Mouse (Mus musculus) v-Abl transformed pro-B cells (cell line): Measurements from ENCODE around the gene Camk1g.

Experiments
- in situ Hi-C, 2 experiments: fragments of 400-800 bp; cut with MboI; formaldehyde crosslinking; loops; one replicate each; pipeline ENCODE4 v1.15.1; 2025; ENCODE audit not compliant: unreplicated experiment in 2 of 2

The Camk1g gene

DNA sequence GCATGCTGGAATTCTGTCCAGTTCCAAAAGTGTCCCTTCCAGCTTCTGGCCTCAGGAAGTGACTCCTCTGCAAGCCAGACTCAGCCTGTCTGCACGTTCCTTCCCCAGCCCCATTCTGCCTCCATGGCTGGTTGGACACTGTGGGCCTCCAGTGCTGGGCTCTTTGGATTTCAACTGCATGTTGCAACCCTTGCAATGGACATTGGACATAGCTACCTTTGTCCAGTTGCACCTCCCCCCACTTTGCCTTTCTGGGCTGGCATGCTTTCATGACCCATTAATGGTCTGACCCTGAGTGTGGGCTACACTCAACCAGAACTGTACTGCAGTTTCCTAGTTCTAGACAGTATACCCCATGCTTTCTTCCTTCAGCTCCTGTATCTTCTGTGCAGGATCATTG is 58.5 kb downstream of the Camk1g start:
- in situ Hi-C loops, result no loop called here

GRCm38 (mm10) chr1:193310519-193311085 is 59.5 kb downstream of the Camk1g start:
- in situ Hi-C loops, result no loop called here

DNA sequence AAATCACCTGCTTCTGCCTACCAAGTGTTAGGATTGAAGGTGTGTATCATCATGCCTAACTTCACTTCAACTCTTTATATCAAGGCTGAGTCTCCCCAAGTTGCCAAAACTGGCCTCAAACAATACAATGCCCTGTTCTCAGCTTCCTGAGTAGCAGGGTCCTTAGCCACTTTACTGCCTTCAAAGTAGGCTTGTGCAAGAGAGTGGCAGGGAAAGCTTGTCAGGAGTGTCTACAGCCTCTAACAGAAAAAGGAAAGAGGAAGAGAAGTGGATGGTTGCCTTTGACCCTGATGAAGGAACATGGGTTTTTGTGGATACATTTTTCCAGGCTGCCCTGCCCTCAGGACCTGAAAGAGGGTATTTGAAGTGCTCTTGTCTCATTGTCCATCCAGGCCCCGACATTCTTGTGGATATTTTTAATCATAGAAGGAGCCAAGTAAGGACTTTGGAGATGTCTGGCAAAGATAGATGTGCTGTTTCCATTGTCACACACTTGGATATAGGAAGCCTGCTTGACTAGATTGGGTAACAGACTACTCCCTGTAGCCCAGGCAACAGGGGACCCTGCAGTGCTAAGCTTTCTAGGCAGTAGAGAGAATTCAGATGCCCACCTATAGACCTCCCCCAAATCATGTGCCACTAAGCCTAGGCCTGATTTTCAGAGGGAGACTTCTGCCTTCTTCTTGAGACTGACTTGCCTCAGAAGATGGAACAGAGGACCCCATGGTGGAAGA is 60.1 kb downstream of the Camk1g start:
- in situ Hi-C loops, result loop anchor here in 1 of 2 experiments (5.0 kb wide), 1 partner anchor 43 kb away; no protein-coding TSS in a partner anchor

- in situ Hi-C loops, result loop anchor here in 1 of 2 experiments (5.0 kb wide), 1 partner anchor 40 kb away; no protein-coding TSS in a partner anchor
Observed at GRCm38 (mm10) chr1:193306832-193307231, 63.3 kb downstream of the Camk1g start.

DNA sequence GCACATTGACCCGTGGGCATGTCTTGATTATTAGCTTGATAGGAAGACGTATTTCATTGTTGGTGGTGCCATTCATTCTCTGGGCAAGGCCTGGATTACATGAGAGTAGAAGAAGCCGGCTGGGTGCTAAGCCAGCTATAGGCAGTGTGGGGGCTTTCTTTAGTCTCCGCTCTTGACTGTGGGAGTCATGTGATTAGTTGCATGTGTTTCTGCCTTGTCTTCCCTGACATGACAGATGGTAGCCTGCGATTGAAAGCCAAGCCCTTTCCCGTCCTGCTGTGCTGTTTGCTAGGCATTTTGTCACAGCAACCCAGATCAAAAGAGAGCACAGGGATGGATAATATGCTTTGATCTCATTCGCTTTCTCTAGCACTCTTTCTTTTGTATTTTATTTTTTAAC is 64.7 kb downstream of the Camk1g start:
- in situ Hi-C loops, result loop anchor here in 1 of 2 experiments (5.0 kb wide), 1 partner anchor 38 kb away; no protein-coding TSS in a partner anchor

GRCm38 (mm10) chr1:193303096-193303495 is 67.0 kb downstream of the Camk1g start:
- in situ Hi-C loops, result no loop called here

DNA sequence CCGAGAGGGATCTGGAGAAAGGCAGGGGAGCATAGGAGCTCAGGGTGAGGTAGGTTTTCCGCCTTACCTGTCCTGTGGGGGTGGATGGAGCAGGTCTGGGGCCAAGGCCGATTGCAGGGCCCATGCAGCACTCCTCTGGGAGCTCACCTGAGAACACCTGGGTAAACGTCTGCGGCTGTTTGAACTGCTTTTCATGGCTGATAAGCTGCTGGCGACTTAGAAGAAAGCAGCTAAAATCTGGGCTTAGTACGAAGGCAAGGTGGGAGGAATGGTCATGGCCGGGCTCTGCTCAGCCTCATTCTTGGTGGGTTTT is 68.0 kb downstream of the Camk1g start:
- in situ Hi-C loops, result no loop called here

DNA sequence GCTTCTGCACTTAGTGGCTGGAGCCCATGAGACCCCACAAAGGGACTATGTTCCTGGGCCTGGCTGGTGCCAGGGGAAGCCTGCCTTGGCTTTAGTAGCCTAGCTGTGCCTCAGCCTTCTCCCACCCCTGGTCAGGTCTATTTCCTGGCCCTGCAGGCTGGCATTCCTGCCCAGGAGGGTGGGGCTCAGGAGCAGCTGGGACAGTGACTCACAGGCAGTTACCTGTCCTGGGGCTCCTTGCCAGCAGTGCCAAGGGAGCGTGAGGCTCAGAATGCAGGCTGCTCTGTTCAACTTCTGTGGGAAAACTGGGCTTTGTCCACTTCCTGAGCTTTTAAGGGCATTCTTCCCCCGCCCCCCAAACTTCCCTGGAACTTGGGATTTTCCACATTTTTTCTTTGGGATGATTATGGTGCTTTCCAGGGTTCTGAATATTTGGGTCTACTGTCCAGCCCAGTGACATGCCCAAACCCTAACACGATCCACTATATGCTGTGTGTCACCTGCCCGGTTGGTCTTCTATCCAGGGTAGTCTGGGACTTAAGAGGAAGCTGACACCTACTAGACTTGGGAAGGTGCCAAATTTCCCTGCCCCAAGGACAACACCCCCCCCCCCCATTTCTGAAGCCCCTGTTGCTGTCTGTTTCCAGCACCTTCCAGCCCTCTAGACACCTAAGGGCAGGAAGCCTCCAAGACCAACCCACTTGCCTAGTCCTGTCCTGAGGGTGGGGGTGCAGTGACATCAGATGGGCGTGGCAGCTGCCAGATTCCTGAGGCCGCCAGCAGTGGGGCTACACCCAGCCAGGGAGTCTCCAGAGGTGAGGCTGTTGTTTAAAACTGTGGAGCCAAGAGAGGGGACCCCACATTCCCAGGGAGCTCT is 68.6 kb downstream of the Camk1g start:
- in situ Hi-C loops, result no loop called here

DNA sequence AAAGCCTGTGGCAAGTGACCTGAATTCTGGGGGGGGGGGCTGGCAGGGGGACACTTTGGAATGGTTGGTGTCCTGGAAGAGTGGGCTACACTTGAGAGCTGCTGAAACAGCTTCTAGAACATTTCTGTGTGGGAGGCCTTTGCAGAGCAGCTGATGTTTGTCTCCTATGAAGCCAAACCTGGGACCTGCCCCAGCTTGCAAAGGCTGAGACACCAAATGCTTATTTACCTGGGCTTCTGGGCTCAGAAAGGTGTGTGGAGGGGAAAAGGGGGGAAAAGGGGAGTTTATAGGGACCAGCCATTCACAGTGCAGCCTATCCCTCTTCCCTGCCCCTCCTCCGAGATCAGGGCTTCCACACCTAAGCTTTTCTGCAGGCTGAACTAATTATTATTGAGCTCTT is 70.1 kb downstream of the Camk1g start:
- in situ Hi-C loops, result no loop called here

DNA sequence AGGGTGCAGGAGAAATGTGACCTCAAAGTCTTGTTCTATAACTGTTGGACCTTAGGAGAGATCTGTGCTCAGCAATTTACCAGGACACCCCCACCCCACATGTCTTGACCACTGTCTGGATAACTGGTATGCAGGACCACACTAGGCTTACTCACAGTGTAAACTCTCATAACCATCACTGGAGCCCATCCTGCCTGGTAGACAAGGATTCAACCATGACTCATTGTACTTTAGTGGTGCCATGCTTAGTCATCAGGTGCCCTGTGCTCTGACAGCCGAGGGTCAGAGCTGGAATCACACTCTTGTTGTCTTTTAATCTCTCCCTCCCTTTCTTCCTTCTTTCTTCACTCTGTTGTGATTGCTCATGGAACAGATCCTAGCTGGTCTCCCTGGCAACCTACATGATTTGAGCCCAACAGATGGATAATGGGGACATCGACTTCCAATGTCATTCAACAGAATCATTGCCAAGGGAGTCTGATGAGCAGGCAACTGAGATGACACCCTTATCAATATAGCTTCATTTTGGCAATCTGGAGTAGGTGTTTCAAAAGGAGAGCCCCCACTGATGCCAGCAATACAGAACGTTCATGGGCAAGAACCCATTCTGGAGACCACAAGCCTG is 71.8 kb downstream of the Camk1g start:
- in situ Hi-C loops, result no loop called here
